Mouse (Mus musculus): ENCODE results near the gene Anks3. TPM values are rescaled to one million over a fixed set of nuclear protein-coding genes. Genes with fewer than 3 reads are reported as not detected.

Anks3 gene
- total and polyA plus RNA-seq, 3 experiments = 17.5 to 36.6 (median 24.4) TPM

GRCm38 (mm10) chr16:4993276-4993675 is 29.3 kb upstream of the Anks3 start:
- ATAC-seq (ENCODE audit: extremely low read depth, insufficient number of reproducible peaks, low FRiP score, poor library complexity, severe bottlenecking) = no peak

DNA sequence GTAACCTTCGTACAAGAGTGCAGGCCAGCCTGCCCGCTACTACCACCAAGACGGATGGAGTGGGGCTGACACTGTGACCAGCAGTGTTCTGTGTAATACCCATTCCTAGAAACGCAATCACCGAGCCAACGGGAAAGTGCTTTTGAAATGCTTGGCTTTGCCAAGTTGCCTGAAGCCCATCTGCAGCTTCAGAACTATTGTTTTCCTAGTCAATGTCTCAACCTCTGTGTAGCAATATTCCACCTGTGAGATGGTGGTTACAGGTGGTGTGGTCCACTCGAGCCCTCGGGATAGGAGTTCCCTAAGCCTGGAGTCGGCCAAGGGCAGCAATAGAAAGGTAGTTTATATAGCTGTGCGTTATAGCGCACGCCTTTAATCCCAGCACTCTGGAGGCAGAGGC is 20.7 kb upstream of the Anks3 start:
- Histone ChIP-seq H3K27me3 (ENCODE audit: insufficient read depth, low read length) (peaks cover 41% of the 10 kb centered on the region), H3K36me3 (replicated peaks) (no peaks in the 10 kb centered on the region), H3K9me3 (replicated peaks) (no peaks in the 10 kb centered on the region), H3K4me3 (ENCODE audit: low read depth, low read length) (no peak overlapping the region), H3K4me1 (ENCODE audit: insufficient read depth, low read depth, low read length) (0 out of 2 replicates have a peak, but pooled peaks cover 2% of the 10 kb centered on the region)
- no peak for ATAC-seq (ENCODE audit: extremely low read depth, insufficient number of reproducible peaks, low FRiP score, poor library complexity, severe bottlenecking)
- no peak for DNase-seq (ENCODE audit: low spot score)
- TF ChIP-seq GATA1 (IDR thresholded peaks at IDR 0.05; ENCODE audit: borderline replicate concordance, low read length) (no peak), TAL1 (conservative IDR thresholded peaks at IDR 0.05; ENCODE audit: low read depth, low read length) (no peak), GATA2 (IDR thresholded peaks at IDR 0.05; ENCODE audit: borderline replicate concordance, low read depth, low read length) (no peak), POLR2AphosphoS5 (IDR thresholded peaks at IDR 0.05; ENCODE audit: insufficient replicate concordance, low read depth, low read length) (no peak), CTCF (IDR thresholded peaks at IDR 0.05; ENCODE audit: low read depth, low read length) (no peak)

More at GRCm38 (mm10) chr16:4993276-4993675, 29.3 kb upstream of the Anks3 start:
- Histone ChIP-seq H3K36me3 (replicated peaks) (no peaks in the 10 kb centered on the region), H3K4me1 (ENCODE audit: insufficient read depth, low read depth, low read length) (no peaks in the 10 kb centered on the region; the same call in 1 of the 2 replicates), H3K27me3 (ENCODE audit: insufficient read depth, low read length) (peaks cover 35% of the 10 kb centered on the region), H3K4me3 (ENCODE audit: low read depth, low read length) (no peak overlapping the region), H3K9me3 (replicated peaks) (no peaks in the 10 kb centered on the region)
- no peak for DNase-seq (ENCODE audit: low spot score)
- no peak for TF ChIP-seq CTCF (IDR thresholded peaks at IDR 0.05; ENCODE audit: low read depth, low read length)
- TF ChIP-seq GATA2 (IDR thresholded peaks at IDR 0.05; ENCODE audit: borderline replicate concordance, low read depth, low read length) = no peak
- TF ChIP-seq GATA1 (IDR thresholded peaks at IDR 0.05; ENCODE audit: borderline replicate concordance, low read length) = no peak
- no peak for TF ChIP-seq POLR2AphosphoS5 (IDR thresholded peaks at IDR 0.05; ENCODE audit: insufficient replicate concordance, low read depth, low read length)
- no peak for TF ChIP-seq TAL1 (conservative IDR thresholded peaks at IDR 0.05; ENCODE audit: low read depth, low read length)

DNA sequence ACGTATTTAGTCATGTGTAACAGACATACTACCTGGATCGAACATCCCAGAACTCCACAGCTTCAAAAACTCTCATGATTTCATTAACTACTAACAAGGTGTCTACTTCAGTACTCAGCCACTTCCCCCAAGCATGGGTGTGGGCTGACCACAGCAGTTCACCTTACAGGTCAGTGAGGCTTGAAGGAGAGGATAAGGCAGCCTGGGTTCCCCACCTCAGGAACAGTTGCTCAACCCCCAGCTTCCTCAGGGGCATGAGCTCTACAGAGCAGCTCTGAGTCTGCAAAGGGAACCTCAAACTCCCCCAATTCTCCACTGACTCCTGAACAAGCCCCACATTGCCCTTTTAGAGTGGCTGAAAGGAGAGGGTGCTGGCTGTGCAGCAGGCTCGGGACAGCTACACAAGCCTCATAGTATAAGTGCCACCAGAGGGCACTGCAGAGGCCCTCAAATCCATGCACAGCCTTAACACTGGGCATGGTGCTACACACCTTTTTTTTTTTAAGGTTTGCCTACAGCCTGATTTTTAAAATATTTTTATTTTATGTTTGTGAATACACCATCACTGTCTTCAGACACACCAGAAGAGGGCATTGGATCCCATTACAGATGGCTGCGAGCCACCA is 15.9 kb upstream of the Anks3 start:
- TF ChIP-seq CTCF (IDR thresholded peaks at IDR 0.05; ENCODE audit: low read depth, low read length) (no peak), TAL1 (conservative IDR thresholded peaks at IDR 0.05; ENCODE audit: low read depth, low read length) (no peak), GATA1 (IDR thresholded peaks at IDR 0.05; ENCODE audit: borderline replicate concordance, low read length) (no peak), GATA2 (IDR thresholded peaks at IDR 0.05; ENCODE audit: borderline replicate concordance, low read depth, low read length) (no peak)
- H3K4me1 ChIP-seq (ENCODE audit: insufficient read depth, low read depth, low read length) = peaks cover 9% of the 10 kb centered on the region
- no peak overlapping the region for H3K4me3 ChIP-seq (ENCODE audit: low read depth, low read length)
- DNase-seq (ENCODE audit: low spot score) = no peak
- no peaks in the 10 kb centered on the region for H3K9me3 ChIP-seq (replicated peaks)
- no peak; the same call in 1 of the 2 replicates for ATAC-seq (ENCODE audit: extremely low read depth, insufficient number of reproducible peaks, low FRiP score, poor library complexity, severe bottlenecking)
- H3K27me3 ChIP-seq (ENCODE audit: insufficient read depth, low read length) = peaks cover 64% of the 10 kb centered on the region
- H3K36me3 ChIP-seq (replicated peaks) = no peaks in the 10 kb centered on the region

DNA sequence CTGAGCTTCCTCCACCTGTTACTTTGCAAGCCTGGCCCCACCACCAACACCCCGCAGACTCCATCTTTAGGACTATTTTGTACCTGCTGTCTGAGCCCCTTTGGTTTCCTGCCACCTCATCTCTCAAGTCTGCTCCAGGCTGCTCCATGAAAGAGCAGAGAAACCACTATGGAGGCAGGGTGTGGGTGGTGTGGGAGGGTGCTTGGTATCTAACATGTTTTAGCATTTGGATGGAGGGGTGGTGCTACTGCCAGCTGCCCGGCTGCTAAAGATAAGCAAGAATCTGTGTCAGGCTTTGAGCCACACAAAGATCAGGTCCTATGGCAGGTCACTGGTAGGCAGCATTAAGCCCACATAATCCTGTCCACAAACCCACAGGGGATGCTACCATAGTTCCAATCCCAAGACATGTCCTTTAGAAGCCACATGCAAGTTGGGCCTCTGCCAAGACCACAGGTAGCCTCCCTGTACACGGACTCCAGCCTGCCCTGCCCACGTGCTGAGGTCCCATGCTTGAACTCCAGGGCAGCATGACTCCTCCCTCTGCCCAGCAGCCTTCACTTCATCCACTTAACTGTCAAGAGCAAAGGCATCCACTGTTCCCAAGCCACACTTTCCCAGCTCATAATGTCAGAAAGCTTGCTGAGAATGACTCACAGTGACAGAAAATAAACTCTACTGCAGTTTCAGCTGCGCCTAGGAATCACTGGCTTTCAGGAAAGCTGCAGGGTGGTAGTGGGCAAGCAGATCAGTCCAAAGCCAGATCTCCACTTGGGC is 14.5 kb upstream of the Anks3 start:
- TF ChIP-seq GATA2 (IDR thresholded peaks at IDR 0.05; ENCODE audit: borderline replicate concordance, low read depth, low read length) (no peak), POLR2AphosphoS5 (IDR thresholded peaks at IDR 0.05; ENCODE audit: insufficient replicate concordance, low read depth, low read length) (no peak), TAL1 (conservative IDR thresholded peaks at IDR 0.05; ENCODE audit: low read depth, low read length) (no peak), GATA1 (IDR thresholded peaks at IDR 0.05; ENCODE audit: borderline replicate concordance, low read length) (no peak), CTCF (IDR thresholded peaks at IDR 0.05; ENCODE audit: low read depth, low read length) (no peak)
- ATAC-seq (ENCODE audit: extremely low read depth, insufficient number of reproducible peaks, low FRiP score, poor library complexity, severe bottlenecking) (no peak), DNase-seq (ENCODE audit: low spot score) (no peak)
- no peaks in the 10 kb centered on the region for H3K36me3 ChIP-seq (replicated peaks)
- H3K27me3 ChIP-seq (ENCODE audit: insufficient read depth, low read length) = peaks cover 67% of the 10 kb centered on the region
- H3K4me3 ChIP-seq (ENCODE audit: low read depth, low read length) = no peak overlapping the region
- H3K9me3 ChIP-seq (replicated peaks) = no peaks in the 10 kb centered on the region
- peaks cover 9% of the 10 kb centered on the region for H3K4me1 ChIP-seq (ENCODE audit: insufficient read depth, low read depth, low read length)

DNA sequence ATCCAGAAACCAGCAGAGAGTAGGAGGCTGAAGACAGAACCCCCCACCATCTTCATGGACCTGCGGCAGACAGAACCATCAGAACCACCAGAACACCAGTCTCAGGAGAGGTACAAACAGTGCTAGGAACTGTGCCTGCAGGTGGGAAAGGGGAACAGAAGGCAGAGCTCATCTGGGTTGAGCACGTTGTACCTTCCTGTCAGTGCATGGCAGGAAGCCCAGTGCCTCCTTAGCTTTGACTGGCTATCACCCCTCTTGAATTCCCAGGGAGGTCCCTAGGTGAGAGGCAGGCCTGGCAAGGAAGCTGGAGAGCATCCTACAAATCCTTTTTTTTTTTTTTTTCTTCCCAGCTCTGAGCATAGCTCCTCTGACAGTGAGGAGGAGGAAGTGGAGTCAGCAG is 12.2 kb upstream of the Anks3 start:
- no peaks in the 10 kb centered on the region for H3K9me3 ChIP-seq (replicated peaks)
- no peak for ATAC-seq (ENCODE audit: extremely low read depth, insufficient number of reproducible peaks, low FRiP score, poor library complexity, severe bottlenecking)
- TF ChIP-seq GATA2 (IDR thresholded peaks at IDR 0.05; ENCODE audit: borderline replicate concordance, low read depth, low read length) = no peak
- TF ChIP-seq GATA1 (IDR thresholded peaks at IDR 0.05; ENCODE audit: borderline replicate concordance, low read length) = no peak
- TF ChIP-seq POLR2AphosphoS5 (IDR thresholded peaks at IDR 0.05; ENCODE audit: insufficient replicate concordance, low read depth, low read length) = no peak
- no peak for TF ChIP-seq TAL1 (conservative IDR thresholded peaks at IDR 0.05; ENCODE audit: low read depth, low read length)
- no peak for TF ChIP-seq CTCF (IDR thresholded peaks at IDR 0.05; ENCODE audit: low read depth, low read length)
- no peaks in the 10 kb centered on the region for H3K36me3 ChIP-seq (replicated peaks)
- no peak for DNase-seq (ENCODE audit: low spot score)
- H3K4me3 ChIP-seq (ENCODE audit: low read depth, low read length) = no peak overlapping the region
- H3K4me1 ChIP-seq (ENCODE audit: insufficient read depth, low read depth, low read length) = peaks cover 9% of the 10 kb centered on the region
- peaks cover 60% of the 10 kb centered on the region for H3K27me3 ChIP-seq (ENCODE audit: insufficient read depth, low read length)

DNA sequence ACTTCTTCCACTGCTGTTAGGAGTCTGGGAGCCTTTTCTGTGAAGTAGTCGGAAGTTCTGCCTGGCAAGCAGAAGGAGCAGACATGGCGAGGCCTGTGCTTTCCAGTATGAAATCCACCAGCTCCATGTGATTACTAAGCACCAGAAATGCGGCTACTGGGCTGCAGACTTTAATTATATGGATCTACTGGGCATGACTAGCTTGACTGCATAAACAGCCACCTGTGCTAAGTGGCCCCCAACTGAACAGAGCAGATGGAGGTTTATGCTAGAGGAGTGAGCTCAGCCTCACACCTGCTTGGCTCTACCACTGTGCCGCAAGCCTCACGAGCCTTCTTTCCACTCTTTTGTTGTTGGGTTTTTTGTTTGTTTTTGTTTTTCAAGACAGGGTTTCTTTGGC is 10.5 kb upstream of the Anks3 start:
- Histone ChIP-seq H3K9me3 (replicated peaks) (no peaks in the 10 kb centered on the region), H3K4me3 (ENCODE audit: low read depth, low read length) (no peak overlapping the region), H3K27me3 (ENCODE audit: insufficient read depth, low read length) (peaks cover 52% of the 10 kb centered on the region), H3K36me3 (replicated peaks) (no peaks in the 10 kb centered on the region), H3K4me1 (ENCODE audit: insufficient read depth, low read depth, low read length) (peaks cover 7% of the 10 kb centered on the region)
- no peak for ATAC-seq (ENCODE audit: extremely low read depth, insufficient number of reproducible peaks, low FRiP score, poor library complexity, severe bottlenecking)
- TF ChIP-seq TAL1 (conservative IDR thresholded peaks at IDR 0.05; ENCODE audit: low read depth, low read length) (no peak), POLR2AphosphoS5 (IDR thresholded peaks at IDR 0.05; ENCODE audit: insufficient replicate concordance, low read depth, low read length) (no peak), GATA2 (IDR thresholded peaks at IDR 0.05; ENCODE audit: borderline replicate concordance, low read depth, low read length) (no peak), CTCF (IDR thresholded peaks at IDR 0.05; ENCODE audit: low read depth, low read length) (no peak), GATA1 (IDR thresholded peaks at IDR 0.05; ENCODE audit: borderline replicate concordance, low read length) (no peak)
- no peak for DNase-seq (ENCODE audit: low spot score)

Measured in G1E (cell line).